Mouse (Mus musculus): ENCODE results near the gene Gtf3c5.

Gene Gtf3c5

DNA sequence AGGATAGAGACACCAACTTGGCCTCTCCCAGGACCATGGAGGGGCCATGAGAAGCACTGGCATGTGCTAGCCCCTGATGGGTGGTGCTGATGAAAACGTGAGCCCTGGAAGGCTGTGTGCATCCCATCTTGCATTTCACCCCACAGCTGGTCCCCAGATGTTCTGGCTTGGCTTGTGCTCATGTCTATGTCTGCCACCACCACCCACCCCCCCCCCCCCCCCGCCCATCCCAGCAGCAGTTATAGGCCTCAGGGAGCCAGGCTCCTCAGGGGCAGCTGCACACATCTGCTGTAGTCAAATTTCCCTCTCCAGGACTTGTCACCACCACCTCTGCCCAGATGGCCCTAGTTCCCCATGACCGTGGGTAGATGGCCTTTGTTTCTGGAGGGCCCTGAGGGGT, 13.6 kb downstream of the Gtf3c5 start:
- DNase-seq (ENCODE audit: low read depth), result no peak

- no peak for DNase-seq (ENCODE audit: low read depth)
Observed at GRCm38 (mm10) chr2:28566545-28566944, 17.0 kb downstream of the Gtf3c5 start.

DNA sequence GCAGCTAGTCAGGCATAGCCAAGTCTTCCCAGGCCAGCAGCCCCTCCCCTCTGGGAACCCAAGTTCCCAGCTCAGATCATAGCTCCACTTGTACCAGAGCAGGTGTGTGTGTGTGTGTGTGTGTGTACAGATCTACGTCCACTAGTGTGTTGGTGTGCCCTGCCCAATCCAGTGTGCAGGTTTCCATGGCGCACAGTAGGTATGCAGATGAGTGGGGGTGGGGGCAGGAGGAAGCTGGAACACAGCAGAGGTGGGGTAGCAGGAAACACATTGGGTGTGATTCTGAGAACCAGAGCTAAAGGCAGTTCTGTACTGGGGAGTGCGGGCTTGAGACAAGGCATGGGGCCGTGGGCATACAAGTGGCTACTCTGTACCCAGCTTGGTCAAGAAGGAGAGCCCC, 19.2 kb downstream of the Gtf3c5 start:
- no peak for DNase-seq (ENCODE audit: low read depth)

DNA sequence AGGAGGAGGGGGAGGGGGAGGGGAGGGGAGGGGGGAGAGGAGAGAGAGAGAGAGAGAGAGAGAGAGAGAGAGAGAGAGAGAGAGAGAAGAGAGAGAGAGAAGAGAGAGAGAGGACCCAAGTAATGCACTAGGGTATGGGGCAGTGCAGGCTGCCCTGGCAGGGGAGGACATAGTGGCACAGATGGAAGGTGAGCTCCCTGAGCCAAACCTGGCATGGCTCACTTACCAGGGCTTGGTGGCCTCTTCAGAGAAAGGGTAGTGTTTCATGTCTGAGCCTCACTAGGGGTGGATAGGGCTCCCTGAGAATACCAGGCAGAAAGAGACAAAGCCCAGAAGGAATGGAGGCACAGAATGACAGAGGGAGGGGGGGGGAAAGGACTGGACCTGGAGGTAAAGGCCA, 19.7 kb downstream of the Gtf3c5 start:
- DNase-seq (ENCODE audit: low read depth), result no peak

GRCm38 (mm10) chr2:28563303-28563702, 20.2 kb downstream of the Gtf3c5 start, which contains the start of gene Cel:
Gene Cel, minus strand, starts transcription at chr2:28563403.
- no peak for DNase-seq (ENCODE audit: low read depth)

DNA sequence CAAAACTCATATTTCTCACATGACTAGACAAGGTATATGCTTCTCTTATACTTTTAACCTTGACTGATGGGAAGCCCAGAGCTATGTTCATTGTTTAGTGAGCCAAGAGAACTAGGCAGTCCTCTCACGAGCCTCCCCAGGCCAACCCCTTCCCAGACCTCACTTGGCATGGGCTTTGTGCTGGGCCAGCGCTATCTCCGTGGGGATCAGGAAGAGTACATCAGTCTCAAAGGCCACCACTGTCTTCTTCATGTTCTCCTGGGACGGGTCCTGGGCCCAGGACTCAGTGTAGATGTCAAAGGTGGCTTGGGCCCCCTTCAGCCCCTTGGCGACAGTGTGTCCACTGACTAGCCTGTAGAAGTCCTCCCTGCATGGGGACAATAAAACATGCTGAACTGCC, 26.1 kb downstream of the Gtf3c5 start:
- no peak for DNase-seq (ENCODE audit: low read depth)

DNA sequence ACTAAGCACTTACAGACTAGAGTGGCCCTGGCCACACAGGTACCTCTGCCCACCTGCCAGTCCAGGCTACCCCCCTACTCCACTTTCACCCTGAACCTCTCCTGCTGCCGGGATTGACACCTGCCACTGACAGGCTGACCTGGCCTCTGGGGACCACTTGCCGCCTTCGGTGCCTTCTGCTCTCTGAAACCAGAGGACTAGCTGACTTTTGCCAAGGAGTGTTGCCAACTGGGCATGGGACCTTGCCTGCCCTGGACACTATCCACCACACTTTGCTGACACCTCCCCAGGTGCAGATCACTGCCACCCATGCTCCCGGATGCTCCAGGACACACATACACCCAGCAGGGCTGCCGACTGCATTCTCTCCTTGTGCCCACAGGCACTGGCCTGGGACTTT, 31.2 kb downstream of the Gtf3c5 start:
- no peak for DNase-seq (ENCODE audit: low read depth)

DNA sequence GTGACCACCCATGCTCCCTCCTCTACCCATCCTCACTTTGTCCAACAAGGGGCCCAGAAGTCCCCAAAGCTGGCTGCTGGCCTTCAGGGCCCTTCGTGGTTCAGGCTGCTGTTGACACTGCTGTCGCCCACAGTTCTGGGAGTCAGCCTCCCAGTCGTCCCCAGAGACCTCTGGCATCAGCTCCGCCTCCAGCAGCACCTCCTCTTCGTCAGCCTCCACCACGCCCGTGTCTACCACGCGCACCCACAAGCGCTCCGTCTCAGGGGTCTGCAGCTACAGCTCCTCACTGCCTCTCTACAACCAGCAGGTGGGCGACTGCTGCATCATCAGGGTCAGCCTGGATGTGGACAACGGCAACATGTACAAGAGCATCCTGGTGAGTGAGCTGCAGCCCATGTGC, 34.4 kb downstream of the Gtf3c5 start:
- DNase-seq (ENCODE audit: low read depth), result no peak

GRCm38 (mm10) chr2:28547237-28548172, 36.0 kb downstream of the Gtf3c5 start:
- peak; percentile 95 for DNase-seq (ENCODE audit: low read depth)

DNA sequence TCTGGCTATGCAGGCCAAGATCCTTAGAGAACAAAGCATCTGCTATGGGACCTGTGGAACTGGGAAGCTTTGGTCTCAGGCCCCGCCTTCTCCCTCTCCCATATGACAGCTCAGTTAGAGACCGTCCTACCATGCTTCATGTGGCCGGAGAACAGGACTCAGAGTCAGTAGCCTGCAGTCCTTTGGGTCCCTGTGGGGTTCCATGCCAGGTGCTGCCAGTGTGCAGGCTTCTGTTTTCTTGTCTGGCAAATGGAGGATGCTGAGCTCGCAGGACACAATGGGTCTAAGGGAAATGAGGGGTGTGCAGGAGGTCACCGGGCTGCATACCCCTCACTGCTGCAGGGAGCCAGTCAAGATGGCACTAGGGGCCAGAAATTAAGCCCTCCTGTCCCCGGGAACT, 37.0 kb downstream of the Gtf3c5 start:
- DNase-seq (ENCODE audit: low read depth), result no peak

GRCm38 (mm10) chr2:28545976-28546375, 37.6 kb downstream of the Gtf3c5 start:
- peak; percentile 55 for DNase-seq (ENCODE audit: low read depth)

DNA sequence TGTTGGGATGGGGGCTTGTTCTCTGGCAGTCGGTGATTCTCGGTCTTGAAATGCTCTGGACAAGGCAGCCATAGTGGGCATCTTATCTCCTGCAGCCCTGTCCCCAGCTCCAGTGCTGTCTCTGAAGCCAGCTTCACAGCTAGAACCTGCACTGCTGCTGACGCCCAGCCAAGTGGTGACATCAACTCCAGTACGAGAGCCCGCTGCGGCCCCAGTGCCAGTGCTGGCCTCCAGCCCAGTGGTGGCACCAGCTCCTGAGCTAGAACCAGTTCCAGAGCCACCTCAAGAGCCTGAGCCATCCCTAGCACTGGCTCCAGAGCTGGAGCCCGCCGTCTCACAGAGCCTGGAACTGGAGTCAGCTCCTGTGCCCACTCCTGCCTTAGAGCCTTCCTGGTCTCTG, 39.7 kb downstream of the Gtf3c5 start:
- DNase-seq (ENCODE audit: low read depth), result no peak

GRCm38 (mm10) chr2:28540587-28541227, 42.8 kb downstream of the Gtf3c5 start:
- DNase-seq (ENCODE audit: low read depth), result no peak

DNA sequence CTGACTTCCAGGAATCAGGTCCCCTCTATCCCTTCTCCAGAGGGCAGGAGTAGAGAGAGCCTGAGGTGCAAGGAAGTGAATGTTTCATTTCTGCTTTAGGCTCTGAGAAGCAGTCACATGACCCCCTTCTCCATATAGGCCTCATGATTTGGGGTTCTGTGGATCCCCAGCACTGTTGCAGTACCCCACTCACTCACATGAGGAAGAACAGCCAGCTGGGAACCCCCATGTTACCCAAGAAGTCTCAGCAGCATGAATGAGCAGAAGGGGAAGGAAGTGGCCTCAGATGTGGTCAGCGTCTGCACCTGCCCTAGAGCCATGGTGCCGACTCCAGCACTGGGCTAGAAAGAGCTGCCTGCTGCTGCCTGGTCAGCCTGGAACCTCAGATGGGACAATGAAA, 43.6 kb downstream of the Gtf3c5 start:
- peak; percentile 85 for DNase-seq (ENCODE audit: low read depth)

GRCm38 (mm10) chr2:28539206-28539605, 44.3 kb downstream of the Gtf3c5 start:
- DNase-seq (ENCODE audit: low read depth), result peak; percentile 35

DNA sequence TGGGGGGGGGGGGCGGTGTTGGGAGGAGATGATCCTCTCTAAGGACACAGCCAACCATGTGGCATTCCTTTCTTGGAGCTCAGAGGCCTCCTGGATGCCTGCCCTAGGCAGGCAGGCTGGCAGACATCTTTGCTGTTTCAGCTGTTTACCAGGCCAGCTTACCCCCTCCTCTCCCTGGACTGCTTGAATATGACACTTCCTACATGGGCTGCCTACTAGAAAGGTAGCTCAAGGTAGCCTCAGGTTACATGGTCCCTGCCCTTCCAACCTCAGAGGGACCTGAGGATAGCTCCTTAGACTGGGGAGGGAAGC, 44.8 kb downstream of the Gtf3c5 start:
- peak; percentile 31 for DNase-seq (ENCODE audit: low read depth)

GRCm38 (mm10) chr2:28537995-28538816, 45.3 kb downstream of the Gtf3c5 start:
- peak; percentile 36 for DNase-seq (ENCODE audit: low read depth)

DNA sequence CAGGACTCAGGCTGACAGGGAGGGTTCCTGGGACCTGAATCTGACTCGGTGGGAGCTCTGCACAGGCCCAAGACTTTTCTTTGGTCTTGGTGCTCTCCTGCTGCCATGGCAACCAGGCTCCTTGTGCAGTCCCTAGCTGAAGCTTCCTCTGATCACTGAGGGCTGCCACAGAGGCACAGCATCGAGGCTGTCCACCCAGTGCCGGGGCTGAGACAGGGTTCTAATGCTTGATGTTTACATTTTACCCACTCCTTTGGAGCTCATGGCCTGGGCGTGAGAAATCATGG, 46.0 kb downstream of the Gtf3c5 start:
- DNase-seq (ENCODE audit: low read depth), result peak; percentile 55

DNA sequence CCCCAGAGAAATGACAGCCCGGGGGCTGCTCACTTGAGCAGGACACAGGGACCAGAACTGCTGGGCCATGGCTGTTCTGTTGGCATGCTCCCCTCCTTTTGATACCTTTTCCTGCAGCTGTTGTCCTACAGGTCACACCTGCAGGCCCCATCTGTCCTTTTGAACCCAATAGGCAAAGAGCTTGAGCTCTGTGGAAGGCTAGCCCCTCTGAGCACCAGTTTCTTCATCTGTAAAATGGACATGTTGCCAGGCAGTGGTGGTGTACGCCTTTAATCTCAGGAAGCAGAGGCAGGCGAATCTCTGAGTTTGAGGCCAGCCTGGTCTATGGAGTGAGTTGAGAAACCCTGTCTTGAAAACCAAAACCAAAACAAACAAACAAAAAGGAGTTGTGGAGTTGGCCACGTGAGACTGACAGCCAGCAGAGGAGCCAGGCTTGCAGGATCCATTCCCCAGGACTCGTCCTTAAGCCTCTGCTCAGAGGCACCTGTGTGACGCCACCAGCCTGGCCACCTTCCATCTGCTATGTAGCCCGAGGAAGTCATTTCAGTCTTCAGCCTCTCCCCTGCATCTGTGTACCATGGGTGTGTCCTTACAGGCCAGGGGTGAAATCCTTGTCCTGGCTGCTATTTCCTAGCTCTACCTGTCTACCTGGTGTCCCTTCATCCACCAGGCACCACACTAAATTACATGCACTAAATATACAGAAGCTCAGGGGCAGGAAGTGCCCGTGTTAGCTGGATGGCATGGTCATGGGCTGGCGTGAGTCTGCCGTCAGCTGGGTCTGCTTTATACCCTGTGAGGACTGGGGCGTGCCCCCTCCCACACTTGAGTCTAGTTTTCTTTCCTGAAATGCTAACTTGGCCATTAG, 46.6 kb downstream of the Gtf3c5 start:
- peak; percentile 43 for DNase-seq (ENCODE audit: low read depth)

DNA sequence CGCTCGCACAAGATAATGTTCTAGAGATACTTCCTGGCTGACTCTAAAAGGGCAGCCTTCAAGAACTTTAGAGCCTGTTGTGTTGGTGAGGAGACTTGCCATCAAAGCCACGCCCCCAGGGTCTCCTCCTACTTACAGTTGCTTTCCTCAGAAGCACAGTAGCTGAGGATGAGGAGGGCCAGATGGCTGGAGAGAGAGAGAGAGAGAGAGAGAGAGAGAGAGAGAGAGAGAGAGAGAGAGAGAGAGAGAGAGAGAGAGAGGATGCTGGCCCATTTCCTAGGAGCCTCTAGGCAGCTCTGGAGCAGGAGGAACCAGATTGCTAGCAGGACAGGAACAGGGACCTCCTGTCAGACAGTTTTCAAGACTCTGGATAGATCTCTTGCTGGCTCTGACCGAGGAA, 47.4 kb downstream of the Gtf3c5 start:
- peak; percentile 56 for DNase-seq (ENCODE audit: low read depth)

DNA sequence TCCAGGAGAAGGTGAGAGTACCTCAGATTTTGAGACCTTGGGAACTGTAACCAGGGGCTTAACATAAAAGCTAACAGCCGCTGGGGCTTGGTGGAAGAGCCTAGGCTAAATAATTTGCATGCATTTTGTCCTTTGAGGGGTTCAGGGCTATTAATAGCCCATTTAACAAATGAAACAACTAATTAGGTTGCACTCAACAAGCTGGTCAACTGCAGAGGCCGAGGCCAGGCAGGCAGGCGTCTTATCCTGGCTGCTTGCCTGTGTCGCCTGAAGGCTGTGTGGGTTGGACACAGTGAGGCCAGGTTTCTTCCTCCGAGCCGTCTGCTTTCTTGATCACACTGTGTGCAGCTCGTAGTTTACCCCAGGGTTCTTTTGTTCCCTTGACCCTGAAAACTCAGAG, 47.9 kb downstream of the Gtf3c5 start:
- no peak for DNase-seq (ENCODE audit: low read depth)

DNA sequence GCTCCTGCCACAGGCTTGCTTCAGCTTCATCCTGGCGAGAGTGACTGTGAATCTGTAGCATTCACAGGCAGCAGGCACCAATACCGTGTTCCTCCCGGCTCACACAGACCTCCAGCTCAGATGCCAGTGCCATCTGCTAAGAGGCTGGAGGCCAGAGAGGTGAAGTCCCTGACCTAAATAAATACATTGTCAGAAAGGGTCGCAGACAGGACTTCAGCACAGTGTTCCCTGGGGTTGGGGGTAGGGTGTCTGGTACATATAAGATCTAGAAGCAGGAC, 48.3 kb downstream of the Gtf3c5 start:
- no peak for DNase-seq (ENCODE audit: low read depth)

Data from induced T-regulatory cell, adult 2 months (primary cell).